Mouse (Mus musculus) brain, embryonic 18.5 days (tissue): ENCODE data around the gene Hyal1.
"Not testable (repeated sequence)": the region's sequence is repeated elsewhere in the genome, so short reads cannot be mapped to it uniquely, and the experiment has no call there.

Source experiments
- DNase-seq: peaks from one replicate; pipeline ENCODE4 v3.0.0-alpha.2; 2012; ENCODE audit warnings: low read depth, low spot score

Hyal1 gene

GRCm38 (mm10) chr9:107550491-107551116 is 26.1 kb upstream of the Hyal1 start:
- no peak for DNase-seq

- no peak for DNase-seq
Observed at GRCm38 (mm10) chr9:107551117-107551889, 25.4 kb upstream of the Hyal1 start, which contains the start of gene Rassf1. TSS of gene Rassf1 (plus strand) at chr9:107551555.

- DNase-seq, result no peak
Observed at GRCm38 (mm10) chr9:107551890-107552355, 24.8 kb upstream of the Hyal1 start.

GRCm38 (mm10) chr9:107552690-107553393 is 23.9 kb upstream of the Hyal1 start:
- DNase-seq, result no peak

GRCm38 (mm10) chr9:107553541-107554318 is 23.0 kb upstream of the Hyal1 start:
- no peak for DNase-seq

GRCm38 (mm10) chr9:107554319-107554825 is 22.4 kb upstream of the Hyal1 start:
- DNase-seq, result peak; percentile 97

- no peak for DNase-seq
Observed at GRCm38 (mm10) chr9:107555031-107555457, 21.7 kb upstream of the Hyal1 start.

- no peak for DNase-seq
Observed at GRCm38 (mm10) chr9:107555701-107556100, 21.0 kb upstream of the Hyal1 start.

GRCm38 (mm10) chr9:107556346-107556745 is 20.4 kb upstream of the Hyal1 start:
- DNase-seq, result no peak

- peak; percentile 88 for DNase-seq
Observed at GRCm38 (mm10) chr9:107563029-107563581, 13.6 kb upstream of the Hyal1 start, which contains the start of gene Tusc2. TSS of gene Tusc2 (plus strand) at chr9:107563255.

- not testable (repeated sequence) for DNase-seq
Observed at GRCm38 (mm10) chr9:107565556-107565955, 11.2 kb upstream of the Hyal1 start.

- DNase-seq, result no peak
Observed at GRCm38 (mm10) chr9:107566041-107566709, 10.6 kb upstream of the Hyal1 start.

GRCm38 (mm10) chr9:107566855-107567254 is 9.9 kb upstream of the Hyal1 start:
- no peak for DNase-seq

- DNase-seq, result no peak
Observed at GRCm38 (mm10) chr9:107567702-107568319, 8.9 kb upstream of the Hyal1 start, which contains the start of gene Hyal2. TSS of gene Hyal2 (plus strand) at chr9:107567945.

- DNase-seq, result no peak
Observed at GRCm38 (mm10) chr9:107568331-107569261, 8.1 kb upstream of the Hyal1 start.

- DNase-seq, result no peak
Observed at GRCm38 (mm10) chr9:107569270-107569669, 7.5 kb upstream of the Hyal1 start.

GRCm38 (mm10) chr9:107570016-107570415 is 6.7 kb upstream of the Hyal1 start:
- no peak for DNase-seq

GRCm38 (mm10) chr9:107570845-107571244 is 5.9 kb upstream of the Hyal1 start:
- no peak for DNase-seq
